31 mouse cellular contexts compared by ENCODE assay signal in genomic region chr13:52607964-52608363, GRCm38 (mm10).
"Had no signal": no experiment of that assay in that cellular context is flagged by ENCODE, and none has a peak within 500 bp of the region (broad histone marks: within the 10 kb centered on the region; RNA-seq: fewer than 3 reads in every experiment).

No protein-coding gene starts in this region.

- H3K9ac ChIP-seq: limb, embryonic 12.5 days; limb, embryonic 13.5 days; limb, embryonic 15.5 days; liver, embryonic 12.5 days; liver, embryonic 13.5 days; liver, embryonic 14.5 days; liver, embryonic 15.5 days; liver, postnatal 0 days; lung, embryonic 14.5 days; lung, embryonic 15.5 days; midbrain, embryonic 12.5 days; midbrain, embryonic 13.5 days; midbrain, embryonic 15.5 days had no signal

- H3K36me3 ChIP-seq: limb, embryonic 10.5 days; limb, embryonic 12.5 days; limb, embryonic 13.5 days; limb, embryonic 15.5 days; lung, embryonic 15.5 days; midbrain, embryonic 10.5 days; midbrain, embryonic 12.5 days; midbrain, embryonic 13.5 days; midbrain, embryonic 15.5 days had no signal

- H3K4me1 ChIP-seq: limb, embryonic 12.5 days; limb, embryonic 13.5 days; limb, embryonic 15.5 days; liver, embryonic 15.5 days; lung, embryonic 15.5 days; midbrain, embryonic 10.5 days; midbrain, embryonic 12.5 days had no signal

- DNase-seq: left cerebral cortex, postnatal 4 days; liver; liver, embryonic 13.5 days; liver, postnatal 0 days; lung, adult 18-20 months; lung, adult 2 months; lung, embryonic 14.5 days; lung, postnatal 10 days; lung, postnatal 14 days; lung, postnatal 36 days; lung, postnatal 4 days; midbrain, embryonic 14.5 days had no signal

- H3K9me3 ChIP-seq: limb, embryonic 10.5 days; limb, embryonic 12.5 days; limb, embryonic 13.5 days; limb, embryonic 15.5 days; liver, embryonic 12.5 days; liver, embryonic 13.5 days; liver, embryonic 15.5 days; lung, embryonic 15.5 days; megakaryocyte, embryonic 14.5 days; midbrain, embryonic 10.5 days; midbrain, embryonic 12.5 days; midbrain, embryonic 13.5 days; midbrain, embryonic 15.5 days had no signal

- ATAC-seq: liver, embryonic 12.5 days; liver, postnatal 0 days; lung, postnatal 0 days; midbrain, embryonic 13.5 days; midbrain, embryonic 15.5 days; midbrain, embryonic 16.5 days had no signal

- H3K4me3 ChIP-seq: limb, embryonic 10.5 days; limb, embryonic 12.5 days; limb, embryonic 13.5 days; limb, embryonic 15.5 days; liver, embryonic 12.5 days; liver, embryonic 13.5 days; liver, embryonic 15.5 days; lung, embryonic 15.5 days; midbrain, embryonic 10.5 days; midbrain, embryonic 12.5 days; midbrain, embryonic 13.5 days; midbrain, embryonic 15.5 days; myocyte had no signal

- H3K4me2 ChIP-seq: limb, embryonic 12.5 days; limb, embryonic 13.5 days; limb, embryonic 15.5 days; liver, embryonic 11.5 days; liver, embryonic 12.5 days; liver, embryonic 13.5 days; liver, embryonic 15.5 days; lung, embryonic 14.5 days; lung, embryonic 15.5 days; midbrain, embryonic 11.5 days; midbrain, embryonic 12.5 days; midbrain, embryonic 13.5 days; midbrain, embryonic 15.5 days had no signal

- H3K27ac ChIP-seq: limb, embryonic 10.5 days; limb, embryonic 12.5 days; limb, embryonic 13.5 days; limb, embryonic 15.5 days; liver, embryonic 13.5 days; liver, embryonic 14.5 days; liver, embryonic 15.5 days; lung, embryonic 15.5 days; macrophage; midbrain, embryonic 10.5 days; midbrain, embryonic 12.5 days; midbrain, embryonic 13.5 days; midbrain, embryonic 15.5 days had no signal

- H3K27me3 ChIP-seq: limb, embryonic 12.5 days; limb, embryonic 13.5 days; limb, embryonic 15.5 days; liver, embryonic 12.5 days; liver, embryonic 13.5 days; liver, embryonic 15.5 days; lung, embryonic 15.5 days; megakaryocyte, embryonic 14.5 days; midbrain, embryonic 12.5 days; midbrain, embryonic 13.5 days; midbrain, embryonic 15.5 days had no signal
